Mouse (Mus musculus) thymus, postnatal 4 days (tissue): ENCODE results near the gene Abcc3.

Experiments used
- DNase-seq: peaks from one replicate; pipeline ENCODE4 v3.0.0; 2021

Abcc3 gene

DNA sequence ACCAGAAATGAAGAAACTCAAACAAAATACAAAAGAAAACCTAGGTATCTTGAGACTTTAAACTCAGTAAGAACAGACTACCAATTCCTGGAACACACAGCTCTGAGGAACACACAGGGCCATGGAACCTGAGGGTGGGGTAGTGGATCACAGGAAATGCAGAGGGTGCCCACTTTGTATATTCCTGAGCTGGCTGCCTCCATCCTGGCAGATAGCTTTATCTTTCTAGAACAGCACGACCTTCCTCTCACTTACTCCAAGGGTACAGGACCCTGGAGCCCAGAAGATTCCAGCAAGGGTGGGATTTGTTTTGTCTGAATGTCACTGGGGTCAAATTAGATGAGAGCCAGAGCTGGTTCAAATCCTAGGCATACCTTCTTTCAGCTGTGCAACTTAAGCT is 42.5 kb downstream of the Abcc3 start:
- no peak for DNase-seq

DNA sequence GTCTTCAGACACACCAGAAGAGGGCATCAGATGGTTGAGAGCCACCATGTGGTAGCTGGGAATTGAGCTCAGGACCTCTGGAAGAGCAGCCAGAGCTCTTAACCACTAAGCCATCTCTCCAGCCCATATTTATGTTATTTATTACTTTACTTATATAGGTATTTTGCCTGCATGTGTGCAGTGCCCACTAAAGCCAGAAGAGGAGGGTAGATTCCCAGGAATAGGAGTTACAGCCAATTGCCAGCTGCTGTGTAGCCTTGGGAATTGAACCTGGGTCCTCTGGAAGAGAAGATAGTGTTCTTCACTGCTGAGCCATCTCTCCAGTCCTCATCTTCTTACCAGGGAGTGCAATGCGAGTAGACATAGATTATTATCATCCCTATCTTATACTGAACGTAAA is 43.0 kb downstream of the Abcc3 start:
- DNase-seq = no peak

DNA sequence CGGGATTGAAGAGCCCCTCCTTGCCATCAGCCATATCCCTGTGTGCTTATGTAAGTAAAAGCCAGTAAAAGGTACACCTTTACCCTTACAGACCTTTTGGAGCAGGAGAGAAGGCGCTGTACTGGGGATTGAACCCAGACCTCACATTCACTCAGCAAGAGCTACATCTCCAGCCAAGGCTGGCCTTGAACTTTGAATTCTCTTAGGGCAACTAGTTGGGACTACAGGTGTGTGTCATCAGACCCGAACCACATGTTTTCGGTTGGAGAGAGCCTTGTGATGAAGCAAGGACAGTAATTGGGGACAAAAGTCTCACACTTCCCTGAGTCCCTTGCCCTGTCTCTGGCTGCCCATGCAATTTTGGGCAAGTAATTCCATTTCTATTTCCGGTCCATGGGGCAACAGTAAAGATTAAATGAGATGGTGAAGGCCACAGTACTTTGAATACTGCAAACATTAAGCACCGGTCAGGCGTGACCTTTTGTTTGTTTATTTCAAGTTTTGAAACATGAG is 45.7 kb downstream of the Abcc3 start:
- DNase-seq = no peak

DNA sequence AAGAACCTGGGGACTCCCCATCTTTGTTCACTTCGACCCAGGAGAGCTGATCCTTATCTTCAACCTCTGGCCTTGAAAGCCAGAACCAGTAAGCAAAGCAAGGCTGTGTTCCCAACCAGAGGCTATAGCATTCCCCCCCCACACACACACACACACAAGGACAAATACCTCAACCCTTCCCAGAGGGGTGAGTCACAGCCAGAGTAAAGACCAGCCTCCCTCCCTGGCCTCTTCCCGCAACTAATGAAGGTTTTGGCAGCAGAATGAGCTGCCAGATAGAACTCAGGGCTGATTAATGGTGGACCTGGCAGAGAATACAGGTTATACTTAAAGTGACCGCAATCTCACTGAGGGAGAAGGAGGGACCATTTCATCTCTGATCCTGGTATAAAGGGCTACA is 46.2 kb downstream of the Abcc3 start:
- no peak for DNase-seq

DNA sequence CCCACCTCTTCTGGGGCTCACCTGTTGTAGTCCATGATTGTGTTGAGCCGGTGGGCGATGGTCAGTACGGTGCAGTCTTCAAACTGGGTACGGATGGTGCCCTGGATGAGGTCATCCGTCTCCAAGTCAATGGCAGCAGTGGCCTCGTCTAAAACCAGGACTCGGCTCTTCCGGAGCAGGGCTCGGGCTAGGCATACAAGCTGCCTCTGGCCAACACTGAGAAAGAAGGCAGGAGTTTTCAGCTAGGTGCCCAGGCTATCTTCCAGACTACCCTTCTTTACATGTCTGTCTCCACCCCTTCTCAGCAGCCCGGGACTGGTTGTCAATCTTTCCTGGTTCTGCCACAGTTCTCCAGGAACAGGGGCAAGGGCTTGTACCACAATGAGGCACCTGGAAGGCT is 46.9 kb downstream of the Abcc3 start:
- no peak for DNase-seq

DNA sequence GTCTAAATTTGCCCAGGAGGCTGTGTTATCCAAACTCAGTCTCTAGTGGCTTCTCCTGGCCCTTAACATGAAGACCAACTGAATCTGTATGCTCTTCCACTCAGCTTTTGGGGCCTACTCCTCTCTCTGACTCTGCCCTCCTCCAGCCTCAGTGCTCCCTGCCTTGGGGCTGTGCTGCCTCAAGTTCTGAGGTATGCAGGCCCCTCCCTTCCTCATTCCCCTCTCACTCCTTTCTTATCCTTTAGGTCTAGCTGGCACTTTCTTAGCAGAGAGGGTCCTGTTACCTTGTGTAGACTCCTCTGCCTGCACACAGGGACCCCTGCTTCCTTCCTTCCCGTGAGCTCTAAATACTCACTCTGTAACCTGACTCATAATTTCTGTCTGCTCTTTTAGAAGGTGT is 48.3 kb downstream of the Abcc3 start:
- peak; percentile 47 for DNase-seq

DNA sequence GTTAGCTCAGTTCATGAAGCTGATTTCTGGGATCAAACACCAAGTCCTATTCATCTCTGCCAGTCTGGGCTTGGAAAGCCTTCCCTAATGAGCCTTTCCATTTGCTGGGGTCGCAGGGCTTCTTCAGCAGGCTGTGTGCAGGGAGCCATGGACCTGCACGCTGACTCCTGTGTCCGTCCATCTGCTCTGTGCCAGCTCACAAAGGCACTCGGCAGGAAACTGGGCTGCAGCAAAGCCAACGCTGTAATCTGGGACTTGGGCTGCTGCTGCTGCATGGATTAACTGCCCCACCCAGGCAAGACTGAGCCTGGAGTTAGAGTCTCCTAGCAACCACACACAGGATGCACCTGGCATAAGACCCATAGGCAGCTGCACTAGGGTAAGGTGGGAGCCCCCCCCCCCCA is 48.8 kb downstream of the Abcc3 start:
- DNase-seq = peak; percentile 48

DNA sequence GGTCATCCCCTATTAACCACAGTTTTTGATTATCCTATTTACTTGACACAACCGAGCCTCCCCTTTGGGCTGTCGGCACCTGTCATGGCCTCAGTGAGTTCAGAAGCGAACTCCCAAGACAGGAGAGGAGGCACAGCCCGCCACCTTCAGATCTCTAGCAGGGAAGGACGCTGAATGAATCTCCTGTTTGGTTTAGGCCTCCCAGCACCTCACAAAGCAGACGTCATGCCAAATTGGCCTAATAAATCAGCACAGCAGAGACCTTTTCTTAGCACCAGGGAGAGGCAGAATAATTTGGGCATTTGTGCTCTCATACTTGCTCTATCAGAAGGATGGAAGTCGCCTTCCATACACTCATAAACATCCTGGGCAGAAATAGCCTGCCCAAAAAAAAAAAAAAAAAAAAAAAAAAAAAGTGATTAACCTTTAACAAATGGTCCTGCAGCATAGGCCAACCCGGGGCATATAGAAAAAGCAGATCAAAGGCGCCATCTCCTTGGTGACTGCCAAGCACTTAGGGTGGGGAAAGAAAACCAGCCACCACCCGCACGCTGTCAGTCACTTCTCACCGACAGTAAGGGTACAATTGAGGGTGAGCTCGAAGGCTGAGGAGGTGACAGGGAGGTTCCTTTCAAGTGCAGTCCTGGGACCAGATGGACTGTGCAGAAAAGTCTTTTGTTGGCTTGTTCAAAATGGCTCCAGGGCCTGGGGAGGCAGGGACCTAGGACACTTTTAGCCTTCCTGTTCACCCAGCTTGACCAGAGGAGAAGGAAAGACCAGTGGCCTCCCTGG is 50.5 kb downstream of the Abcc3 start:
- DNase-seq = no peak

DNA sequence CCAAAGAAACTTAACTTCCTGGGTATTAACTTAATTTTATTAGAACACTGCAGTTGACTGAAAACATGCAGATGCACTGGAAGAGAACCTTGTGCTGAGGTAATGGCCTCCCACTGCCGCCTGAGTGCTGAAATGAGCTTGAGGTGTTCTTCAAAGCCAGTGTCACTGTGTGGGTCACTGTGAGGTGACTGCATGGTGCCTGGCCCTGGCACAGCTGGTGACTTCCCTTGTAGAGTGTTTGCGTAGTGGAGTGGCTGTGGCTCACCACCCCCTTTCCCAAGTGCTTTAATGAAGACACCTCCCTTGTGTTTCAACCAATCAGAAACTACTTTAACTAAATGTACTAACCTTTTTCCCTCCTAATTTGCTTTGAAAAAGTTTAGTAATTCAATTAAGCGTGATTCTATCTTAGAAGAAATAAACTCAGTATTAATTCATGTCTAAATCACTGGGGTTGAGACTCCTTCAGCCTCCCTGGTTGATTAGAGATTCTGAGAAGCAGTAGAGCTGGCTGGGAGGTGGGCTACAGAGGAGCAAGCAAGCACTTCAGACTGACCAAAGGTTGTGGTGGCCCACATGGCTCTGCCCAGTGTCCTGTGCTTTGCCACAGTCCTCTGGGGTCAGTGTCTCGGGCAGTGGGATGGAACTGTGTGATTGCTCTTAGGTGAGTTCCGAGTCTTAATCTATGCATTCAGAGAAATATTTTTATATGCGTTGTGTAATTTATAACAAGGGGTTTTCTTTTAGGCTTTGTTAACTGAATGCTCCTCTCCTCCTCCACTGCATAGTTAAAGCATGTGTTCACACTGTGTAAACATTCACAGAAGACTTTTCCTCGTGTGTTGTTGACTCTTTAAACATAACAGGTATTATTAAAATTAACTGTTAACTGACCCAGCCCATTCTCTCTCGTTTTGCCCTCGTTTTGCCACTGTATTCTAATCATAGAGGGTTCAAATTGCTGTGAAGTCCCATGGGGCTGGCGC is 51.6 kb downstream of the Abcc3 start:
- no peak for DNase-seq

DNA sequence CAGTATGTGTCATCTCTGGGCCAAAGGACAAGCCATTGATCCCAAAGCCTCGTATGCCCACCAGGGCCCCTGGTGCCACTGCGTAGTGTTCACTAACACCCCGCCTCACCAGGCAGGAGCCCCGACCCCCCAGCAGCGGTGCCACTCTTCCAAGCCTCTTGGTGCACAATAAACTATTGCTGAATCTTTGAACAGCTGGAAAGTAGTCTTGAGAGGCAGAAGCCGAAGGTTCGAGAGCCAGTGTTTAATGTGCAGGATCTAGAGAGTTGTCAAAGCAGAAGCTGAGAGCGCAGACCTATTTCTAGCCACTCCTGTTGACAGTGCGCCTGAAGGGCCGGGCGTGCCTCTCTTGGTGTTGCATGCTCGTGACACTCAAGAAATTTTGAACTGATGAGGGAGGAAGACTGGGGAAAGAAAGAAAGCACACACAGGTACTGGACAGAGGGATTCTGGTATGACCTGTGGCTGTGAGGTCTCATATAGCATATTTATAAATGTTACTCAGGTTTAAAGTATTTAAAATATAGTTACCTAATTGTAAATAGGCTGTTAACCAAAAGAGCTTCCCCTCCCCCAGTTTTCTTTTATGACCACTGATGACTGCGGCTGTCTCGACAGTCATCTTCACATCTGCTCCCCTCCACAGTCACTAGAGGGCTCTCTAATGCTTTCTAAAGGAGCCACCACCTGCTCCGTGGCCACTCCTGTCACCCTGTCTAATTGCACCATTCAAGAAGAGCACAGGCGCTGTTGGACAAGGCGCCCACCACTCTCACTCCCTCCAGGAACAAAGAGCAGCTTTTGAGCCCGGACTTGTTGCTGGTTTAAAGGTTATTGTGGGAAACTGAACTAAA is 52.8 kb downstream of the Abcc3 start:
- DNase-seq = peak; percentile 61

DNA sequence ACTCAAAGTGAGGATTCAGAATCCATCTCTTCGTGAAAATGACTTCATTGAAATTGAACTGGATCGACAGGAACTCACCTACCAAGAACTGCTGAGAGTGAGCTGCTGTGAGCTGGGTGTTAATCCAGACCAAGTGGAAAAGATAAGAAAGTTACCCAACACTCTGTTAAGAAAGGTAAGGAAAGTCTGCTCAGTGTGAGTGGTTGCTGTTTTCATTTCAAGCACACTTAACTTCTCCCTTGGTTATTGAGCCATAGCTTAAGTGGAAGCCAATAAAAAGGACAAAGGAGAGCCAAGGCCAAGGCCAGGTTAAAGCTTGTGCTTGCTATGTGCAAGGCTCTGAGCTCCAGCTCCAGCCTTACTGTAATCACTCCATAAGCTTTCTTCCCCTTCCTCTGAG is 54.5 kb downstream of the Abcc3 start:
- no peak for DNase-seq

DNA sequence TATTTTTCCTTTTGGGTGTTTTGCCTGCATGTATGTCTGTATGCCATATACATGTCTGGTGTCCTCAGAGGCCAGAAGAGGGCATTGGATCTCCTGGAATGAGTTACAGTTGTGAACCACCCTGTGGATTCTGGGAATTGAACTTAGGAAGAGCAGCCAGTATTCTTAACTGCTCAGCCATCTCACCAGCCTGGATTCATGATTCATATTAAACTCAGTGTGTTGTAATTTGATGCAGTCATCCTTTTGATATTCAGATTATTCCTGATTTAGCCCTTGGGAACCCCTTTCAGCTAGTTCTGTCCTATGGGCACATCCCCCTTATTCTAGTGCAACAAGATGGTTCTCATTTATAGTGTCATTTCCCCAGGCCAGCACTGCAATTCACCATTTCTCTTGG is 56.2 kb downstream of the Abcc3 start:
- DNase-seq = no peak

DNA sequence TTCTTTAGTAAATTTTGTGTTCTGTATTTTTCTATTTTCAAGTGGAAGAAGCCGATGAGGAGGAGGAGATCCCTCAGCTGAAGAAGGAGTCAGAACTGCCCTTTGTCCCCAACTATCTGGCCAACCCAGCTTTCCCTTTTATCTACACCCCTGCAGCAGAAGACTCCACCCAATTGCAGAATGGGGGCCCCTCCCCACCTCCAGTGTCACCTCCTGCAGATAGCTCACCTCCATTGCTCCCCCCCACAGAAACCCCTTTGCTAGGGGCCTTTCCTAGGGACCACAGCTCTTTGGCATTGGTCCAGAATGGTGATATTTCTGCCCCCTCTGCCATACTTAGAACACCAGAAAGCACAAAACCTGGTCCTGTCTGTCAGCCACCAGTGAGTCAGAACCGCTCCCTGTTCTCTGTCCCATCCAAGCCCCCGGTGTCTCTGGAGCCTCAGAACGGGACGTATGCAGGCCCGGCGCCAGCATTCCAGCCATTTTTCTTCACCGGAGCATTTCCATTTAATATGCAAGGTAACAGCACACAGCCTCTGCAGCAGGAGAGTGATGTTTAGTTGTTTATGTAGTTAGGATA is 58.3 kb downstream of the Abcc3 start:
- no peak for DNase-seq

DNA sequence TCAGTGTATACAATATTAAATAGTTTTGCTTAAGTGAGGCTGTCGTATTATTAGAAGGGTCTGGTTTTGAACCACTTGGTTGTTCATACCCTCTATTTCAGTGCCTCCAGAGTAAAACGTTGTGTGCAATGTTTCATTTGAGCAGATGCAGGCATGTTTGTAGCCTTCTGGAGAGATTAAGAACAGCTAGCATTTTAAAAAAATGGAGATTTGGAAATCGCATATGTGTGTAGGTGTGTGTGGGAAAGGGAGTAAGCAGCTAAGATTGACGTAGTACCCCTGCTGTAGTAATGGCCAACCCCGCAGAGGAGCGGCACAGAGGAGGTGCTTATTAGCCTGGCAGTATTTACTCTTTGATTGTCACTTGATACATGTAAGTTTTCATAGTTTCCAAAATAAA is 60.1 kb downstream of the Abcc3 start:
- no peak for DNase-seq

DNA sequence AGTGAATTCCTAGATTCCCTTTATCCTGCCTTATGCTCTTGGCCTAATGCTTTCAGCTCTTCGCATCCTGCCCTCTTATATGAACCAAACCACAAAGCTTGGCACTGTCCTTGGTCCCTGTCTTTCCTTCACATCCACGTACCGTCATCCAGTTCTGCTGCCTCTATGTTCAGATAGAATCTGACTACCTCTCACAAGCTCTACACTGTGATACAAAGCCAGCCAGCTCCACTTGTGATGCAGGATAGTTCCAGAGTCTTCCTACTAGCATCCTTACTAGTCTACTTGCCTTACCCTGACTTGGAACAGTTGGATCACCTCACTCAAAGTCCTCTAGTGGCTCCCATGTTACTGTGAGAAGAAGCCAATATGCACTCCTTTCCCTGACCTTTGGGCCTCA is 62.6 kb downstream of the Abcc3 start:
- no peak for DNase-seq

DNA sequence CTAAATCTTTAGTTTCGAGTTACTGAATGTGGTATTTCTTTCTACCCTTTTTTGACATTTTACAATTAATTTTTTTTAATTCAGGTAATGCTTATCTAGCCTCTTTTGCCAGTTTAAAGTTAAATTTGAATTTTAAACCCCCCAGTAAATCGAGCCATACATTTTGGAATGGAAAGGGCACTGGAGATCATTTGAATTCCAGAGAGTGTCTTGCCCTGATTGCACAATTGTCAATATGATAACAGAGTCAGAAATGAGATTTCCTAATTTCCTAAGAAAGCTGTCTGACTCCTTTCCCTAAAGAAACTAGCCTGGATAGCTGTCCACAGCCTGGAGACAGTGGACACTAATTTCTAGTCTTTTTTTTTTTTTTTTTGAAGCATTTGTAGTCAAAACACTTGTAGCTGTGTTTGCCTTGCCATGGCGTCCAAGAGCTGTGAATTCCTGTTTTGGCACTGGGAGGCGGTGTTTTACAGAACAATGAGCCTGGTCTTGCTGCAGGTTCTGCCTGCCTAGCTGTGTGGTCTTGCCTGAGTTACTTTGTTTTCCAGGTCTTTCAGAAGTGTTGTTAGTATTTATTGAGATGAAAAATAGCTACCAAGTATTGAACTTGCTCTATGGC is 63.4 kb downstream of the Abcc3 start:
- DNase-seq = peak; percentile 69

DNA sequence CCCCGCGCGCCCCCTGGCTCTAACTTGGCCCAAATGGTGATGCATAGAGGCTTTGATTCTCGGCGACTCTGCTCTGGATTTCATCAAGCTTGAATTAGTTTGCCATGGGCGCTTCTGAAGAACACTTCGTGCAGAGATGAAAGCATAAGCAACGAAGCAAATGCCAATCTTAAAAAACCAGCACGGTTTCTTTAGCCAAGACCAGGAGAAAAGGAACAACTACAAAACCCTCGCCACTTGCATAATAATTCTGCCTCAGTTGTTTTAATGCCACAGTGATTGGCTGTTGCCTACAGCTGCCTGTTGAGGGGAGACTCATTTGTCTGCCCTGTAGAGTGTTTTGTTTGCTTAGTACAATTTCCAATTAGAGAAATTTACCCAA is 64.2 kb downstream of the Abcc3 start:
- DNase-seq = no peak

DNA sequence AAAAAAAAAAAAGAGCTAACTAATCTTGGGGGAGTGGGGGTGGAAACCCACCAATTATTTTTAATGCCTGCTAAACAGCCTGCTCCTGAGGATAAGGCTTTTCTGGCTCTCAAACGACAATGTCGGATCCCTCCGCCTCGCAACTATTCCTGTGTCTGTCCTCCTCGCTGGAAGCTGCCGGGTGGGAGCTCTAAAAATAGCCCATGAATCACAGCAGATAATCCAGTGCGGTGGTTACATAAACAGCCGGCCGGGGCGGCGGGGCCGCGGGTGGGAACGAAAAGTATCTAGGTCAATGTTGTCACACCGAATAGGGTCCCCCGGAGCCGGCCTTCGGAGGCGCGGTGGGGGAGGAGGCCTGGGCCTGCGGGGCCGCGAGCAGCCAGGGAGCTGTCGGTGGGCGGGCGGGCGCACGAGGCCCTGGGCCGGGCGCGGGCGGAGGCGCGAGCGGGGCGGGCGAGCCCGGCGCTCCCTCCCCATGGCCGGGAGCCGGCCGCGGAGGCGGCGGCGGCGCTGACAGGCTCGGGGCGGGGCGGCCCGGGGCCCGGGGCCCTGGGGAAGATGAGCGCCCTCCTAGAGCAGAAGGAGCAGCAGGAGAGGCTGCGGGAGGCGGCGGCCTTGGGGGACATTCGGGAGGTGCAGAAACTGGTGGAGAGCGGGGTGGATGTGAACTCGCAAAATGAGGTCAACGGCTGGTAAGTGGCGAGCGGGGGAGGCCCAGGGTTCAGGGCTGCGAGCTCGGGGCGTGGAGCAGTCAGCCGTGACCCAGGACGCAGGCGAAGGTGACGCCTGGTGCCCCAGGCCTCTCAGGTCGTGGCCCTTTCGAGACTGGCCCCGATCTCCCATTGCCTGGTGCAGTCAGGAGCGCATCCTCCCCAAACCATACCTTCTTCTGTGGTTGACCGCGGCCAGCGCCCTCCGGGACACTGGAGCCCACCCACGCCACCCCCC is 64.8 kb downstream of the Abcc3 start, which contains the start of gene Ankrd40:
Gene Ankrd40 (plus strand): TSS at position 309 of the 951 bp plus-strand sequence.
- DNase-seq = peak; percentile 88

DNA sequence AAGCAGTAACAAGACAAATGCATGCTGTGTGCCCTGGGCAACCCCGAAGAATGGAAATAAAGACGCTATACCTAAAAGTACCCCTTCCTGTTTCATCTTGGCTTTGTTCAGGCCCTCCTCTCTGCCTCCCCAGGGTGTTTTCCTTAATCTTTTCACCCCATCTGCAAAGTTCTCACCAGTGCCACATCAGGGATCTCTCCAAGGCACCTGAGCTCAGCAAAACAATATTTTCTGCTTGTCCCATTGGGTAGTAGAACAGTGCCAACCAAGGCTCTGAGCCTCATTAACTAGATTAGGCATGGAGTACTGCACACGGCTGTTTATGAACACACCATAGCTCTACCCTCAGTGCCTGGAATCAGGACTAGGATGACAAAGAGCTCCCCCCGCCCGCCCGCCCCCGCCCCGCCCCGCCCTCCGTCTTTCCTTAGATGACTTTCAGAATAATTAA is 65.8 kb downstream of the Abcc3 start:
- no peak for DNase-seq

DNA sequence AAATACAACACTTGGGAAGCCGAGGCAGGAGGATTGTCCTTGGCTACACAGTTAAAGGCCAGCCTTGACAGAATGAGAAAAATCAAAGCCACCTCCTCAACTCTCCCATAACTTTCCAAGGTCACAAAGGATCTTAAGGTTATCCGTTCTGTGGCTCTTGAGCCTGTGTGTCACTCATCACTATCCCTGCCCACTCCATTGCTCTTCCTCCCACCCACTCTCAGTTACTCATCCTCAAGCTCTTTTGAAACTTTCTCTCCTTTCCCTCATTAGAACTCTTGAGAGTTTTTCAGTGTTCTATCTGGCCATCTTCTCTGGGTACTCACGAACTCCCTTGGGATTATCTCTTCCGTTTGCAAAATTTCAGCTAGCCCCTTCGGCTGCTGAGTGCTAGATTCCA is 68.2 kb downstream of the Abcc3 start:
- DNase-seq = no peak
